Mouse (Mus musculus) adrenal gland, adult 18-20 months (tissue): ENCODE data around the gene Dcun1d4. TPM values are rescaled to one million over a fixed set of nuclear protein-coding genes. Genes with fewer than 3 reads are reported as not detected.
"Not testable (repeated sequence)": the region's sequence is repeated elsewhere in the genome, so short reads cannot be mapped to it uniquely, and the experiment has no call there.

Experiments
- DNase-seq, 2 experiments: peaks; one replicate each; pipeline ENCODE4 v3.0.0; 2021 to 2022; ENCODE audit warnings: low spot score in 2 of 2
- total RNA-seq, 2 experiments: library from RNA; stranded (reverse); gene quantifications; 1 replicate in 1 of 2; 2 replicates in 1 of 2; pipeline ENCODE4 v1.2.3; 2021

The Dcun1d4 gene
- total RNA-seq, 2 experiments from 2014 or later: 26.9 to 50.3 TPM

DNA sequence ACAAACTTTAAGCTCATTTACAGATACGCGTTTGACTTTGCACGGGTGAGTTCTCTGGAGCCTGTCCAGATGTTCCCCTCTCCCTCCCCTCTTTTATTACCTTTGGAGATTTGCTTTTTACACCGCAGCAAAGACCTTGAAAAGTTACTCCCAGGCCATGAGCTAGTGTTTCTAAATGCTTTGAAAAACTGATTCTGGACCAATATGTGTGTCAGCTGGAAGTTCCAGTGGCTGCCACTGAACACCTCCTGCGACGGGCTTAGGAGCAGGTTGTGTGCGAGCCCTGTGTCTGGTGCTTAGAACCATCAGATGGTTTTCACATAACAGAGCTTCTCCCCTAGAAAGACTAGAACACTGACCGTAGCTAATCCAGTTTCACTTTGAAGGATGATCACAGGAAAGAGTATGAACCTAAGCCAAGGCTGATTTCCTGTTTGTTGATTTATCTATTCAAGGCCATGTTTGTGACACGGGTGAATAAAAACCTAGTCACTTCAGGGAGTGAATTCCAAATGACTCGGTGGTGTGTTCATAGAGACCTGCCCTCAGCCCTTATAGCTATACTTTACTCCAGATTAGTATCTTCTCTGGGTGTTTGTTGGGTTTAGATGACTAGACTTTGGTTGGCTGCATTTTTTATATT, 63.4 kb downstream of the Dcun1d4 start:
- no peak for DNase-seq

DNA sequence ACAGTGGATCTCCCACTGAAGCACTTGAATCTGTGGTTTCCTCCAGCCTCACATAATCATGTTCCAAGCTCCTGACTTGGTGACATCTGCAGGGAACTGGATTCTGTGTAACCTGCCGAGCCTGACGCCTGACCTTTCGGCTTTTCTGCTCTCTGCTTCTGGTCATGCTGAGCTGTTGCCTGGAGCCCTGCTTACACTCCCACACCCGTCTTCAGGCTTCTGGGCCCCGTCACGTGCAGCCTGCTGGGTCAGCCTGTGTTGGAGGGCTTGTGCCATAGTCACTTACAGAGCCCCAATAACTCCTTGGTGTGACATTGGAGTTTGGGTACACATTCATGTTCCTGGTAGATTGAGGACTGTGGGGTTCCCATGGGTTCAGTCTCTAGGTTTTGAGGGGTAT, 64.8 kb downstream of the Dcun1d4 start:
- DNase-seq: no peak

DNA sequence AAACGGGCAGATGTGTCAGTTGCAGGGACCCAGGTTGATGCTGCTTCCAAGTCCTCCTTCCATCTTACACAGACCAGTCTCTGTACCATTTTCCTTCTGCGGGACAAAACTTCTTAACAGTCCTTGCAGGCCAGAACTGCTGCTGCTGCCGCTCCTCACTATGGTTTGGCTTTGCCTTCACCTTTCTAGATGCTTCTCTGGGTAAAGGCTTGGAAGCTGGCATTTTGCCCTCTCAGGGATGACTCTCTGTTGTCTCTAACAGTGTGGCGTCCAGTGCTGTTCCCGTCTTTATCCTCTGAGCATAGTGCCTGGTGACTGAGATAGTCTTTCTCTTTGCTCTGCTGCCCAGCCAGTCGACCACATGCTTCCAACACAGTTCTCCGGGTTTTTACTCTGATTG, 66.5 kb downstream of the Dcun1d4 start:
- DNase-seq: no peak

DNA sequence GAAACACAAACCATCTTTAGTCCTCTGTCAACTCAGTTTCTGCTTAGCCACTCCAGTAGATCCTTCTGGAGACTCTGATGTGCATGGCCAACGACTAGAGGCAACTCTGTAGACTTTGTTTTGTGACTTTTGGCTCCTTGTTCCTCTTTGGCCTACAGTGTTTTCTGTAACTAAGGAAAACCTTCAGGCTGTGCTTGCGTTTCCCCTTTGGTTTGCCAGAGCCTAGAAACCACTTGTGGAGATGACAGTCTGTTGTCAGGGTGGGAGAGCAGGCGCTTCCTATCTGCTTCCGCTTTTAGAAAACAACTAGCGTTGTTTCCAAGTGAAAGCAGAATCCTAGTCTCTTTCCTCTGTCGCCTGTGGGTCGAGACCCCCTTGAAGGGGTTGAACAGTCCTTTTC, 67.4 kb downstream of the Dcun1d4 start:
- DNase-seq: no peak

DNA sequence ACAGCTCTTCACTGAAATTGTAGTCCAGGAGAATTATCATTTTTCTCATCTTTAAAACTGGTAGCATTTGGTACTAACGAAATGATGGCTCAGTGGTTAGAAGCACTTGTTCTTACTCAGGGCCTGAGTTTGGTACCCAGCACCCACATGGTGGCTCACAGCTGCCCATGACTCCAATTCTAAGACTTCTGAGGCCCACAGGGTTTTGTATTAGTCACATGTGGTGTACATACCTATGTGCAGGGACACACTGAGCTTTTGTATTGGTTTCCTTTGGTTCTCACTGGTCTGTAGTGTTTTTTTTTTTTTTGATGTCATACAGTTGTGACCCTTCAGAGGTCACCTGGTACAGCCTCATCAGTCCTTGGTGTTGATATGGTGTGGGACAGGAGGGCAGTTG, 68.0 kb downstream of the Dcun1d4 start:
- DNase-seq: no peak

DNA sequence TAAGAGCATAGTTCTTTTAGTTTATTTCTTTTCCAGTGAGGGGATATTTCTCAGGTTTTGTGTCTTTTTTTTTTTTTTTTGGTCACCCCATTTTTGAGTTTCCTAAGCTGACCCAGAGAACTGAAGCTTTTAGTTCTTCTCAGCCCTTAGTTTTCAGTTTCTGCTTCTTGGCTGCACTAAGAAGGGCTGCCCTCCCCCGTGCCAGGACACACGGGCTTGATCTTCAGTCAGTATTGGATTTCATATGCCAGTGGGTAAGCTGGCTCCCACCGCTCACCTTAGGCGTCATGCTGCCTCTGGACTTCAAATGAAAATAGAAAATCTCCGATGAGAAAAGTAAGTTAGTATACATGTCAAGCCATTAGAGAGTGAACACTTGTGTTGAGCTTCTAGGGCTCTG, 71.0 kb downstream of the Dcun1d4 start:
- DNase-seq: no peak

DNA sequence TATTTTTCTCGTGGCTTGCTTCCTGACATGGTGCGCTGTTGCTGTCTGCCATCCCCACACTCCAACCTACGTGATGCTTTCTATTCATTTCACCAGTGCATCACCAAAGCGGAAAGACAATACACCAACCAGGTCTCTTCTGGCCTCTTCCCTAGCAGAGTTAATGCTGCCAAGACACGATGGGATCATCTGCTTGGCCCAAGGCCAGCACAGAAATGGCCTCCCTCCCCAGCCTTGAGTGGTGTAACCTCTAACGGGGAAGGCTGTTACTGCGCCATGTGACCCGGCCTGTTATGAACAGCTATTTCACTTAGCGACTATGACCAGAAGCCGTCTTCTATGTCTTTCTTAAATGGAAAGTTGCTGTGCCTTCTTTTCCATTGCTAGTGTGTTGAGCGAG, 73.1 kb downstream of the Dcun1d4 start:
- no peak for DNase-seq

DNA sequence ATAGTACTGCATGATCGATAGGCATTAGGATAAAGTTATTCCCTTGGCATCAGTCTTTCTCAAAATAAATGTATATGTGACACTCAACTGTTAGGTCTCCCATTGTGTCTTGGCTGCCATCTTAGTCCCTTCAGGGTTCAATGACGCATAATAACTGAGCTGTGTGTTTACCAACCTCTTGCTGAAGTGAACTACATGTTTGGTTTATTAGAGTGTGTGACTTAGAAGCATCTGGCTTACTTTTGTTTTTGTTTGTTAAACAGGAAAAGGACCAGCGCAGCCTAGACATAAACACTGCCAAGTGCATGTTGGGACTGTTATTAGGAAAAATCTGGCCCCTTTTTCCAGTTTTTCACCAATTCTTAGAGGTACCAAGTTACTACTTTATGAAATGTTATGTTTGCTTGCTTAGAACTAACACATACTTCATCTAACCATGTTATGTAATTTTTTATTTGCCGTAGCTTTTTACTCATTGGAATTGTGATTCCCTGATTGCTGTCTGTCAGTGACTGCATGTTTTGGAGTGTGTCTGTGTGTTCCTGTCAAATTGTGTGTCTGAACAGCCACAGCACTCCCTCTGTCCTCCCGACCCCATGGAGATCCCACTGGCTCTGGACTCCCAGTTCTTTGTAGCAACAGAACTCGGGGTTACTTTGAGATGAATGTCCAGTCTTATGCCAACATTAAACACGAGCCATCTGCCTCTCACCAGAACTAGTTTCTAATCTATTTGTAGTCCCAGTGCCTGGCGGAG, 74.5 kb downstream of the Dcun1d4 start:
- no peak for DNase-seq

DNA sequence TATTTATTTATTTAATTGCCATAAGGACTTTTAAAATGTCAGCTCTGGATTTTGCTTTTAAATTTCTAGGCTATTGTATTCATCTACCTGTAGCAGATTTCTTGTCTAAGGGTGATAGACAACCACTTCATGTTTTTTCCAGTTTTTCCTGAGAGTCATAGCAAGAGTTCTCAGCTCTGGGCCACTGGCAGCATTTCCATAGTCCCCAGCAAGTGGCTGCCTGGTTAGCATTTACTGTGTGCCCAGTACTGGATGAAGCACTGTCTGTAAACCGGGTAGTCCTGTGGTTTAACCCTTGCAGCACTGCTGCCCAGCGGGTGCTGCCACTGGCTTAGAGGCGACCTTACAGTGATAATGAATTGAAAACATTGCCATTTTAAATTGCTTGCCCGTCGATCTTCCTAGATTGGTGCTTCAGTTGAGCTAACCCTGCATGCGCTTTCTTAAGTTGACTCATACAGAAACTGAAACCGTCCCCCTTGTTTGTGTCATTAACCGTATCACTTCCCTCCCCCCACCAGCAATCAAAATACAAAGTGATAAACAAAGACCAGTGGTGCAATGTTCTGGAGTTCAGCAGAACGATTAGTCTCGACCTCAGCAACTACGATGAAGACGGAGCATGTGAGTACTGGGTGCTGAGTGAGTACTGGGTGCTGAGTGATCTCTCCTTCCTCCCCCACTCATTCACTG, 76.1 kb downstream of the Dcun1d4 start:
- DNase-seq: no peak

DNA sequence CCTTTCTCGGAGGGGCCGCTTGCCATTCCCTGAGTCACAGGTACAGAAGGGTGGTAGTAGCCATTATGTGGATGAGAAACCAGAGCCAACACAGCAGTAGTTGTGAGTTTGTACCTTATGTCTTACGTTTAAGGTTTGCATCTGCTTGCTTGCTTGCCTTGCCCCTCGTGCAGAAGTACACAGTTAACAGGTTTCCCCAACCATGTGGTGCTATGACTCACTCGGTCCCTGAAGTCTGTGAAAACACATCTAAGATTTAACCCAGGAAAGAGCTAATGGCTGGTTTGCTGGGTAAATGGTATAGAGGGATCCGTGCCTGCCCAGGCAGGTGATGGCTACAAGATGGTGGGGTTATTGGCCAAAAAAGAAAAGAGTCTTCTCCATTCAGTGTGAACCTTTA, 78.0 kb downstream of the Dcun1d4 start:
- no peak for DNase-seq

DNA sequence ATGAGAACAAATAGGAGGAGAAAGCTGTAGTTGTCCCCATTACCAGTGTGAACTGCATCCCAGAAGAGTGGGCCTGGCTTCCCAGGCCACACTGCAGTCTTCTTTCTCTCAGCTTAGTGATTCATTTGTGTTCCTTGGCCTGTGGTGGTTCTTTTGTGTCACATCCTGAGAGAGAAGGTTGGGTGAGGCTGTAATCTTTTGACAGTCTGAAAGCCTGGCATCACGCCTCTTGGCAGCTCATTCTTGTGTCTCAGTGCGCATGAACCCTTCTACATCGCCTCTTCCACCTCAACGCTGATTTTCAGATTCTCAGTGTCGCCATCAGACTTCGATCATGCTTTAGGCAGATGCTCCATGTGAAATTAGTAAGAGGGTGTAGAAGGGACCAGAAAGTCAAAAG, 83.2 kb downstream of the Dcun1d4 start:
- DNase-seq: no peak

DNA sequence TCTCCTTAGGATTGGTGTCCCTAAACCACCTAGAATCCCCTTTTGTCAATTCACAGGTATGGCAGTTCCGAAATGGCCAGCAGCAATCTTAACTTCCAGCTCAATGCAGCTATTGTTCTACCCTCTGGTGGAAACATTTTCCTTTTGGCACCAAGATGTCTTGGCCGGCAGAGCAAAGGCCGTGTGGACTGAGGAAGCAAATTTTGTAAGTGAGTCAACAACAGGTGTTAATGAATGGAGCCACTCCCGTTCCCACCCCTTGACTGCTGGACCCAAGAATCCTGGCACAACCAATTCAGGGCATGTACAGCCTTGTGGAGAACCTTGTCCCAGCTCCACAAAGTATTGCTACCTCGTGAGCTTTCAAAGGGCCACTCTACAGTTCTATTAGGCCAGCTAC, 85.3 kb downstream of the Dcun1d4 start:
- DNase-seq: no peak

DNA sequence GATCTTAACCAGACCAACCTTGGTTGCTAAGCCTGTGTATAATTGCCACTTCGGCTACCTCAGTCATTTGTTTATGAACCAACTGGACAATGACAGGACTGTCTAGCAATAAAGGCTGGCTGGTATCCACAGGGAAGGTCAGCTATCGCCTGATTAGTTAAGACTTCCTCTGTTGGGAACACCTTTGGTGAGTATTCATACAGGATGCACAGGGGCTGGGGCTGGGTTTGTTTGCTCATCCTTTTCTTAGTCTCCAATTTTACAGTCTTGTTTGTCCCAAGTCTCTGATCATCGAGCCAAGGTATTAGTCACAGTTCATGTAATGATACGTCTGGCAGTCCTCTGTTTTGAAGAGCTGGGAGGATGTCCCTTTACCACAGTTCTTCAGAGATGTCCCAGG, 86.1 kb downstream of the Dcun1d4 start:
- no peak for DNase-seq

DNA sequence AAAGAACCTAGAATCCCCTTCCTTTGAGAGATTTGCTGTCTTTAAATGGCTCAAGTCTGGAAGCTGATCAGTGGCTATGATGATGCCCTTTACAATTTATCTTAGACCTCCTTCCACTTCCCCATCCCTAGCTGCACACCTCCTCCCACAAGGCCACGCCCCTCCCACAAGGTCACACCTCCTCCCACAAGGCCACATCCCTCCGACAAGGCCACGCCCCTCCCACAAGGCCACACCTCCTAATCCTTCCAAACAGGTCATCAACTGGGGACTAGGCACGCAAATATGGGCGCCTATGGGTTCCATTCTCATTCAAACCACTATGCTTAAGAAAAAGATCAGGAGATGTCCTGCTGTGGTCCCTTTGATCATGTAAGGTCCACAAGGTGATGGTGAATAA, 88.4 kb downstream of the Dcun1d4 start:
- DNase-seq: no peak

DNA sequence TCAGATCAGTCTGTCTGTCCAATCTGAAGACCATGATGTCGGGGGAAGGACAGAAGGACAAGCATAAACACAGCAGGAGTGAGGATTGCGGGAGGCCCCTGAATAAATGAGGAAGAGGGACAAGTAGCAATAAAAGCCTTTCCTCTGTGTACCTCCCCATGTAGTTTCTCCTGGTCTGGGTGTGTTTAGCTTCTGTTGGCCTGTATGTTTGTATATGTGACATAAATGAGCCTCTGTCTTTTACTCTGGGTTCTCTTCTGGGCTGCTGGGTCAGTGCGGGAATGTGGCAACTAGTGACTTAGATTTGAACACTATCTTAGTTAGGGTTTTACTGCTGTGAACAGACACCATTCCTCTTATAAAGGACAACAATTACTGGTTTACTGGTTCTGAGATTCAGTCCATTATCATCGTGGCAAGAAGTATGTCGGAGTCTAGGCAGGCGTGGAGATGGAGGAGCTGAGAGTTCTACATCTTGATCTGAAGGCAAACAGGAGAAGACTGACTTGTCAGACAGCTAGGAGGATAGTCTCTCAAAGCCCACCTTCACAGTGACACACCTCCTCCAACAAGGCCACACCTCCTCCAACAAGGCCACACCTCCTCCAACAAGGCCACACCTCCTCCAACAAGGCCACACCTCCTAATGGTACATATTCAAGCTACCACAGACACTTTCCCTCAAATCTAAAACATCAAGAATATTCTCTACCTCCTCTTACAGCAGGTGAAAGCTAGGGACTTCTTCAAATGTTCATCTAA, 90.8 kb downstream of the Dcun1d4 start:
- DNase-seq: no peak

DNA sequence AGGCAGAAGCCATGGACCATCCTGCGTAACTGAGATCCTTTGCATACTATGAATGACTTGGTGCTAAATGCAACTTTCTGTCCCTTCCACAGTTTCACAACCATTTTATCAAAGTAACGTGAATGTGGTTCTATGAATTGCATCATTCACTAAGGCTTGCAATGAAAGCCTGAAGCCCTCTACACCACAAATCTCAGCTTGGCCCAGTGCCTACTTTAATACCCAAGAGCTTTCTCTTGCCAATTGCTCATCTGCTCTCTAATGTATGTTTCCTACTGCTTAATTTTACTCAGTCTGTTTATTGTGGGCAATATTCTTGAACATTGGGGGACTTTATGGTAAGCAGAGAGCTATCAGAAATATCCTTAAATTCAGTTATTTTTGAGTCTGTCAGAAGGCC, 92.0 kb downstream of the Dcun1d4 start:
- no peak for DNase-seq

DNA sequence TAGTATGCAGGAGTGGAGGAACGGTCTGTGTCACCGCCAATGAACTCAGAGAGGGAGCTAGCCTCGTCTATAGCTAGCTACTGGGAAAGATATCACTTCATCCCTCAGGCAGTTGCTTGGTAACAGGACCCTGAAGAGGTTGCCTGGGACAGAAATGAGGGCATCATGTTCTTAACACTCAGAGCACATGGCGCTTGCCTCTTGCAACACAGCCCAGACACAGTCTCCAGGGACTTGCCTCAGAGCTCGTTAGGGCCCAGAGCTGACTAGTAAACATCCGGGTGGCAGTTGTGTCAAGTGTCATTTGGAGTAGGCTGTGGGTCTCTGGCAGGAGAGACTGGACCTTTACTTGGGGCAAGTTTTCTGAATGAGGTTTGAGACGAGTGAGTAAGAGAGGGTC, 93.0 kb downstream of the Dcun1d4 start:
- DNase-seq: no peak

DNA sequence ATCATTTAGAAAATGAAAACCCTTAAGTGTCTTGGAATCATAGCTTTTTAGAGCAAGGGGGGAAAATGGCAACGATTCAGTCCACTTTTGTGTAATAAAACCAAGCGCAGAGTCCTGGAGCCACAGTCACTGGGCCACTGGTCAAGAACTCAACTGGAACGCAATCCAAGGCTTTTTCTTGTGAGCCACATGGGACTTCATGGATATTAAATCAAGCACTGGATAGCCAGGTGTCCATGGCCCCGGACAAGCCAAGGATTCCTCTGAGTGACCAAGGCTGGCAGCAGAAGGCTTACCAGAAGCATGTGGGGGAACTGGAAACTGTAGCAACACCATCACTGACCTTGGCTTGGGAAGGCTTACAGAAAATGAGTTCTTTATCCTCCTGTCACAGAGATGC, 93.8 kb downstream of the Dcun1d4 start:
- no peak for DNase-seq

DNA sequence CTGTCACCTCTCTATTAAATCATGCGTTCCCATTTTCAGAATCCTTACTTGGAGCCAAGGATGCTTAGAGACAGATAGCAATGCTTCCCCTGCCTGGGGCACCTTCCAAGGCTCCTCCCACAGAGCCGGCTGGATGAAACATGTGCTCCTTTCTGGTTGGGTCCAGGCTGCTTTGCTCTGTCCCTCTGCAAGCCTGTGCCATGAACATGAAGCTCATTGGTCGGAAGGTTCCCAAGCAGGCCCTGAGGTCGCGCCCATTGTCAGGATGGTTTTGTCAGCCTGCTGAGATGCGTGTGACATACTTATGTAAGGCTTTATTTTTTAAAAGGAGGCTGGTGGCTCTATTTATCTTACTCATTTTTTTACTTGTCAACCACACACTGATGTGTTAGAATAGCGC, 95.9 kb downstream of the Dcun1d4 start:
- DNase-seq: no peak

DNA sequence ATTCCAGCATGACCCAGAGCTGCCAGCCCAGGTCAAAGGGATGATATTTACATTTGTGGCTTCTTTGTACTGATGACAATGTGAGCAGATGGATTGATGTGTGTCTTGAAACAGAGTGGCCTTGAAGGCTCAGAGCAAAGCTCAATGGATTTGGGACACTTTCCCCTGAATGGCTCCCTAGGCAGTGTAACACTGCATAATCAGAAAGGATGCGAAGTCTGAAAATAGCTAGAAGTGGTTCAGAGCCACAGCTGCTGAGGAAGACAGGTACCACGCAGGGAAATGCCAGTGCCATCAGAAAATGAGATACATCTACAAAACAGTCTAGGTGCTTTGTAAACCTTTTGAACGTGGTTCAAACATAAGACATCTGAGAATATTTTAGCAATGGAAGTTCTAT, 97.3 kb downstream of the Dcun1d4 start:
- no peak for DNase-seq

DNA sequence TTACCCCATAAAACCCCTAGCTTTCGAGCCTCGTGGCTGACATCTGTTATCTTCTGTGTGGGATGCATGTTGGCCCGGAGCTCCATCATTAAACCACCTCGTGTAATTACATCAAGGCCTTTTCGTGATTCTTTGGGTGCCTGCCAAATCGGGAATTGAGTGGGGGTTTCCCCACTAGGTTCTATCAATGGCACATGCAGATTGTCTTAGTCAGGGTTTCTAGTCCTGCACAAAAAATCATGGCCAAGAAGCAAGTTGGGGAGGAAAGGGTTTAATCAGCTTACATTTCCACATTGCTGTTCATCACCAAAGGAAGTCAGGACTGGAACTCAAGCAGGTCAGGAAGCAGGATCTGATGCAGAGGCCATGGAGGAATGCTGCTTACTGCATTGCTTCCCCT, 103.2 kb downstream of the Dcun1d4 start:
- DNase-seq: not testable (repeated sequence)
